Mouse (Mus musculus) intestine, embryonic 15.5 days (tissue): Measurements from ENCODE around the gene S100a6. TPM values are rescaled to one million over a fixed set of nuclear protein-coding genes. Genes with fewer than 3 reads are reported as not detected.

ENCODE experiments used
- ATAC-seq: fragments of 200-750 bp; cut with Nextera tagmentation; 2 replicates; pipeline ENCODE4 v1.8.0; 2017; ENCODE audit warnings: moderate TSS enrichment, moderate library complexity
- H3K27ac ChIP-seq: fragments of 300-500 bp; sonication (generic); 2 replicates; pipeline ENCODE4 v1.5.1; 2015; ENCODE audit warnings: mild to moderate bottlenecking, inconsistent platforms
- H3K27me3 ChIP-seq: fragments of 300-500 bp; sonication (generic); replicated peaks from 2 replicates; pipeline ENCODE4 v1.6.1; 2015; ENCODE audit warnings: inconsistent platforms
- H3K36me3 ChIP-seq: fragments of 300-500 bp; sonication (generic); 2 replicates; pipeline ENCODE4 v1.6.1; 2015; ENCODE audit warnings: inconsistent platforms
- H3K4me1 ChIP-seq: fragments of 300-500 bp; sonication (generic); replicated peaks from 2 replicates; pipeline ENCODE4 v1.6.1; 2015; ENCODE audit warnings: inconsistent platforms
- H3K4me2 ChIP-seq: fragments of 300-500 bp; sonication (generic); replicated peaks from 2 replicates; pipeline ENCODE4 v1.6.1; 2015; ENCODE audit warnings: mild to moderate bottlenecking, inconsistent platforms
- H3K4me3 ChIP-seq: fragments of 300-500 bp; sonication (generic); replicated peaks from 2 replicates; pipeline ENCODE4 v1.5.1; 2015; ENCODE audit warnings: inconsistent platforms
- H3K9ac ChIP-seq: fragments of 300-500 bp; sonication (generic); 2 replicates; pipeline ENCODE4 v1.6.1; 2015; ENCODE audit warnings: inconsistent platforms
- H3K9me3 ChIP-seq: fragments of 300-500 bp; sonication (generic); 2 replicates; pipeline ENCODE4 v1.6.1; 2016; ENCODE audit warnings: inconsistent platforms
- WGBS: fragments of 180-500 bp; shearing (Covaris S2); methylation state at CpG from one replicate; pipeline ENCODE4 v1.1.7; 2015; 5-methylcytosine and 5-hydroxymethylcytosine counted together
- polyA plus RNA-seq: library from polyadenylated mRNA; unstranded; fragments of >200 nt; fragmentation: Nextera tagmentation; extraction: Ambion mirVana; gene quantifications from 2 replicates; pipeline ENCODE4 v1.2.1, GENCODE M21; 2015

S100a6 gene
- polyA plus RNA-seq, 1 experiment from 2014 or later = 430 TPM

GRCm38 (mm10) chr3:90603623-90604022, 9.1 kb upstream of the S100a6 start, which contains the start of gene S100a4:
Gene S100a4, plus strand, starts transcription at chr3:90603771.
- no peaks in the 10 kb centered on the region for H3K9me3 ChIP-seq
- peaks cover 18% of the 10 kb centered on the region for H3K4me1 ChIP-seq
- ATAC-seq = peak; percentile 29
- no peak within 1 kb of the TSS for H3K4me3 ChIP-seq
- H3K36me3 ChIP-seq = no peaks in the 10 kb centered on the region
- WGBS = 47% methylated on average over 3 of the region's 3 CpGs
- no peak within 1 kb of the TSS for H3K9ac ChIP-seq
- no peak within 1 kb of the TSS for H3K4me2 ChIP-seq
- peak within 1 kb of the TSS; percentile 62 for H3K27ac ChIP-seq
- no peaks in the 10 kb centered on the region for H3K27me3 ChIP-seq

- no peak overlapping the region for H3K4me3 ChIP-seq
- H3K9ac ChIP-seq = no peak overlapping the region
- peaks cover 18% of the 10 kb centered on the region for H3K4me1 ChIP-seq
- no peaks in the 10 kb centered on the region for H3K9me3 ChIP-seq
- peak overlapping the region; percentile 62 for H3K27ac ChIP-seq
- WGBS = 12% methylated on average over 4 of the region's 4 CpGs
- H3K27me3 ChIP-seq = no peaks in the 10 kb centered on the region
- ATAC-seq = peak; percentile 65
- no peak overlapping the region for H3K4me2 ChIP-seq
- H3K36me3 ChIP-seq = no peaks in the 10 kb centered on the region
Measured at GRCm38 (mm10) chr3:90604416-90604815, 8.3 kb upstream of the S100a6 start.

- Histone ChIP-seq H3K9ac (no peak overlapping the region), H3K4me1 (peaks cover 18% of the 10 kb centered on the region), H3K4me3 (no peak overlapping the region), H3K36me3 (no peaks in the 10 kb centered on the region), H3K27me3 (no peaks in the 10 kb centered on the region), H3K9me3 (no peaks in the 10 kb centered on the region), H3K27ac (peak overlapping the region; percentile 45; the same call in 1 of the 2 replicates), H3K4me2 (no peak overlapping the region)
- 76% methylated on average over 3 of the region's 3 CpGs for WGBS
- no peak for ATAC-seq
Measured at GRCm38 (mm10) chr3:90605049-90605448, 7.6 kb upstream of the S100a6 start.

GRCm38 (mm10) chr3:90605736-90606135, 6.9 kb upstream of the S100a6 start:
- Histone ChIP-seq H3K27me3 (no peaks in the 10 kb centered on the region), H3K9me3 (no peaks in the 10 kb centered on the region), H3K36me3 (no peaks in the 10 kb centered on the region), H3K4me2 (no peak overlapping the region), H3K4me3 (no peak overlapping the region), H3K9ac (no peak overlapping the region), H3K4me1 (peaks cover 18% of the 10 kb centered on the region), H3K27ac (peak overlapping the region; percentile 45; the same call in 1 of the 2 replicates)
- no peak for ATAC-seq
- 83% methylated on average over 2 of the region's 2 CpGs for WGBS

GRCm38 (mm10) chr3:90606185-90606584, 6.5 kb upstream of the S100a6 start:
- Histone ChIP-seq H3K9ac (no peak overlapping the region), H3K4me3 (no peak overlapping the region), H3K36me3 (no peaks in the 10 kb centered on the region), H3K9me3 (no peaks in the 10 kb centered on the region), H3K27me3 (no peaks in the 10 kb centered on the region), H3K4me2 (no peak overlapping the region), H3K4me1 (peaks cover 18% of the 10 kb centered on the region), H3K27ac (peak overlapping the region; percentile 45; the same call in 1 of the 2 replicates)
- WGBS = 56% methylated on average over 6 of the region's 6 CpGs
- no peak for ATAC-seq

GRCm38 (mm10) chr3:90607361-90607760, 5.3 kb upstream of the S100a6 start:
- WGBS = 84% methylated on average over 3 of the region's 3 CpGs
- H3K27ac ChIP-seq = no peak overlapping the region
- no peak for ATAC-seq
- no peak overlapping the region for H3K4me3 ChIP-seq
- H3K4me2 ChIP-seq = no peak overlapping the region
- no peak overlapping the region for H3K9ac ChIP-seq
- peaks cover 18% of the 10 kb centered on the region for H3K4me1 ChIP-seq
- H3K36me3 ChIP-seq = no peaks in the 10 kb centered on the region
- no peaks in the 10 kb centered on the region for H3K27me3 ChIP-seq
- no peaks in the 10 kb centered on the region for H3K9me3 ChIP-seq

- H3K27me3 ChIP-seq = no peaks in the 10 kb centered on the region
- no peaks in the 10 kb centered on the region for H3K36me3 ChIP-seq
- H3K9ac ChIP-seq = no peak within 1 kb of the TSS
- H3K4me3 ChIP-seq = no peak within 1 kb of the TSS
- peaks cover 24% of the 10 kb centered on the region for H3K4me1 ChIP-seq
- ATAC-seq = no peak
- WGBS = 55% methylated on average over 3 of the region's 3 CpGs
- no peak within 1 kb of the TSS; the same call in 1 of the 2 replicates for H3K4me2 ChIP-seq
- H3K9me3 ChIP-seq = no peaks in the 10 kb centered on the region
- H3K27ac ChIP-seq = no peak within 1 kb of the TSS
Measured at GRCm38 (mm10) chr3:90608223-90608622, 4.5 kb upstream of the S100a6 start, which contains the start of gene S100a5. Gene S100a5, plus strand, starts transcription at chr3:90608523.

GRCm38 (mm10) chr3:90609102-90609501, 3.6 kb upstream of the S100a6 start:
- no peaks in the 10 kb centered on the region for H3K36me3 ChIP-seq
- H3K27me3 ChIP-seq = no peaks in the 10 kb centered on the region
- no peaks in the 10 kb centered on the region for H3K9me3 ChIP-seq
- H3K9ac ChIP-seq = no peak overlapping the region
- H3K4me1 ChIP-seq = peaks cover 22% of the 10 kb centered on the region
- no peak overlapping the region for H3K27ac ChIP-seq
- no peak overlapping the region; the same call in 1 of the 2 replicates for H3K4me2 ChIP-seq
- ATAC-seq = peak; percentile 52
- no peak overlapping the region for H3K4me3 ChIP-seq

GRCm38 (mm10) chr3:90611494-90611893, 1.2 kb upstream of the S100a6 start:
- H3K36me3 ChIP-seq = no peaks in the 10 kb centered on the region
- no peak overlapping the region for H3K9ac ChIP-seq
- H3K4me2 ChIP-seq = no peak overlapping the region
- H3K9me3 ChIP-seq = no peaks in the 10 kb centered on the region
- no peak overlapping the region for H3K27ac ChIP-seq
- ATAC-seq = no peak
- 78% methylated on average over 3 of the region's 3 CpGs for WGBS
- no peaks in the 10 kb centered on the region for H3K27me3 ChIP-seq
- H3K4me1 ChIP-seq = peaks cover 20% of the 10 kb centered on the region
- no peak overlapping the region for H3K4me3 ChIP-seq

- Histone ChIP-seq H3K4me3 (no peak overlapping the region), H3K9me3 (no peaks in the 10 kb centered on the region), H3K4me2 (no peak overlapping the region), H3K36me3 (no peaks in the 10 kb centered on the region), H3K27me3 (no peaks in the 10 kb centered on the region), H3K9ac (no peak overlapping the region), H3K27ac (no peak overlapping the region), H3K4me1 (peaks cover 20% of the 10 kb centered on the region)
- ATAC-seq = no peak
- WGBS = 68% methylated on average over 4 of the region's 4 CpGs
Measured at GRCm38 (mm10) chr3:90612061-90612460, 621 bp upstream of the S100a6 start.

GRCm38 (mm10) chr3:90613461-90614147, 922 bp downstream of the S100a6 start:
- no peaks in the 10 kb centered on the region for H3K36me3 ChIP-seq
- no peaks in the 10 kb centered on the region for H3K9me3 ChIP-seq
- H3K4me1 ChIP-seq = peaks cover 20% of the 10 kb centered on the region
- peak overlapping the region; percentile 38 for H3K4me3 ChIP-seq
- WGBS = 67% methylated on average over 7 of the region's 7 CpGs
- H3K27ac ChIP-seq = peak overlapping the region; percentile 77
- no peaks in the 10 kb centered on the region for H3K27me3 ChIP-seq
- H3K9ac ChIP-seq = peak overlapping the region; percentile 23
- H3K4me2 ChIP-seq = peak overlapping the region; percentile 72
- peak; percentile 6; the same call in 1 of the 2 replicates for ATAC-seq

GRCm38 (mm10) chr3:90614148-90614530, 1.5 kb downstream of the S100a6 start:
- peak overlapping the region; percentile 77 for H3K27ac ChIP-seq
- peak overlapping the region; percentile 38 for H3K4me3 ChIP-seq
- 74% methylated on average over 6 of the region's 6 CpGs for WGBS

More at GRCm38 (mm10) chr3:90614148-90614530, 1.5 kb downstream of the S100a6 start:
- H3K9me3 ChIP-seq = no peaks in the 10 kb centered on the region
- ATAC-seq = no peak
- H3K36me3 ChIP-seq = no peaks in the 10 kb centered on the region
- no peaks in the 10 kb centered on the region for H3K27me3 ChIP-seq
- no peak overlapping the region for H3K9ac ChIP-seq
- H3K4me1 ChIP-seq = peaks cover 20% of the 10 kb centered on the region
- peak overlapping the region; percentile 72 for H3K4me2 ChIP-seq
